Mouse (Mus musculus): ENCODE measurements at regions not wholly inside any gene's neighbourhood (a gene's known extent, or its start where the extent isn't known, plus 50 kb on each side); places are given as distances from the start of the nearest gene placed in this dataset.

DNA sequence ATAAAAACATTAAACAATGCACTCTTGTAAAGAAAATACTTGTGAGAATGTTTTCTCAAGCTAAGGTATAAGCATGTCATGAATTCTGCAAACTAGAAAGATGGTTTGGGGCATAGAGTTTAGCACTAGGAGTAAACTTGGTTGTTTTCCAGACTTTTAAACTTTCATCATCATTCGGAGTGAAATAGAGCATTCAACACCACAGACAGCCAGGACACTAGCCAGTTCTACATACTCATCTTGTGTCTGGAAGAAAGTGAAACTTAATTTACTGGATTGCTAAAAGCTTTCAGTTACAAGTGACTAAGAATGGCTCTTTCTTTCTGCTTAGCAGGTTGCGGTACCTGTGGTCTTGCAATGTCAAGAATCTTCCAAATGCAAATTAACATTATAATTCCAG lies 119.9 kb upstream of the Kcnip4 start:
- TF ChIP-seq CTCF (IDR thresholded peaks at IDR 0.05; ENCODE audit: low read depth) (no peak), EP300 (optimal IDR thresholded peaks at IDR 0.05) (no peak)
